Mouse (Mus musculus) ovary, adult 2 months (tissue): ENCODE results near the gene Gm28305. TPM values are rescaled to one million over a fixed set of nuclear protein-coding genes. Genes with fewer than 3 reads are reported as not detected.

ENCODE experiments used
- polyA plus RNA-seq: library from polyadenylated mRNA; depleted of rRNA; stranded (reverse); fragments of >200 nt; gene quantifications from 2 replicates; pipeline ENCODE4 v1.2.3, GENCODE M21; 2012; rRNA removed

The Gm28305 gene
- not detected in 2 replicates for polyA plus RNA-seq

GRCm38 (mm10) chr9:104040362-104040761 lies at the start of gene Gm28305:
Gm28305 (plus strand) TSS chr9:104040662.

GRCm38 (mm10) chr9:104001921-104002859 lies 38.3 kb upstream of the Gm28305 start, which contains the start of gene Nphp3:
Nphp3 (plus strand) TSS chr9:104002544.

GRCm38 (mm10) chr9:104062430-104063243 lies 22.2 kb downstream of the Gm28305 start, which contains the start of gene Uba5:
Uba5 (minus strand) TSS chr9:104063134.

GRCm38 (mm10) chr9:104063244-104063961 lies 22.9 kb downstream of the Gm28305 start, which contains the start of gene Acad11:
Acad11 (plus strand) TSS chr9:104063377.

Other genes with a start within 250 kb of the Gm28305 start
- 15.3 and 22.8 TPM in 2 replicates for gene Nphp3, start 38.1 kb upstream of the Gm28305 start, polyA plus RNA-seq
- gene Uba5, start 22.5 kb downstream of the Gm28305 start, polyA plus RNA-seq = 16.8 and 17.7 TPM in 2 replicates
- gene Acad11, start 22.7 kb downstream of the Gm28305 start, polyA plus RNA-seq = 18.3 and 26.9 TPM in 2 replicates
- gene Ackr4, start 86.3 kb downstream of the Gm28305 start, polyA plus RNA-seq = 1.7 and 2.2 TPM in 2 replicates
- 47.0 and 51.6 TPM in 2 replicates for gene Dnajc13, start 222.3 kb downstream of the Gm28305 start, polyA plus RNA-seq